Mouse (Mus musculus): ENCODE measurements at regions not wholly inside any gene's neighbourhood (a gene's known extent, or its start where the extent isn't known, plus 50 kb on each side); places are given as distances from the start of the nearest gene placed in this dataset.
A peak's percentile ranks its signal among the peaks of the same experiment; 100 is the strongest.

DNA sequence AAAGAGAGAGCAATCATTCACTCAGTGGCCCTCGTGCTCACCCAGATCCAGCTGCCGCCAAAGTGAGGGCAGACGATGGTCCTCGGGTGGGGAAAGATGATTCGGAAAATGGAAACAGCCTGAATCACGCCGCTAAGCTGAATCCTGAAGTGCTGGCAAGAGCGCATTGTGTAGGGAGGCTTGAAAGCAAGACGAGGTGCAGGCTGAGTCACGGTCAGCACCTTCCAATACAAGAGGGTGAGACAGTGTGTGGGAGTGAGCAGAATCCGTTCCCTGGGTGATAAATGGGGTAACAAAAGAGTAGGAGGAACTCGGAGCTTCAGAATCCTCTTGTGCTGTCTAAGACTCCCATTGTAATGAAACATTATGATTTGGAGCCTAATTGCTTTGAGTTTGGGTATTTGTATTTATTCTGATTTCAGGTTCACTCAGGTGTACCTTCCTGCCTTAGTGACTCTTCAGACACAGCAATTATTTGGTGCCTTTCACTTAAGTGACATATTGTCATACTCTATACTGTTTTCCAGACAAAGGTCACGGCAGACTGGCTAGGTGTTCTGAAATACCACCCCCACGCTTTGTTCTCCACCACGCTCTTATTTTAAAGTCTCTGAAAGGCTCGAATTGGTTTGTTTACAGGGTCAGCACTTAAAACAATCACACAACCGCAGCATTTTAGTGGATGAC lies 70.0 kb downstream of the Mbip start:
- DNase-seq: no peak

DNA sequence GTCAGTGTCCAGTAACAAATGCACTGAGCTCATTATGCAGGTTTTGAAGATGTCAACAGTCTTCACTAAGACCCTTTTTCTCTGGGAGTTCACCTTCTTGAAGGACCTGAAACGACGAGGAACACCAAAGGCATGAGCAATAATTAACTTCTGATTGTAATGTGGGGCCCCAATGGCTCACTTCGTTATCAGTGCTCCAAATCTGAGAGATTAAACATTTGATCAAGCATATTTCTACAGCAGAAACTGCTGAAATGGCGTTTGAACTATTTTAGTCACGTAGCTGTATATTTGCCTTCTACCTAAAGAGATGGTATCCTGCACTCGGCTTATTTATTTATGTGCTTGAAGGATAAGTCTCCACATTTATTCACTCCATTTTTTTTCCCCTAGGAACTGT lies 80.6 kb downstream of the Mbip start:
- DNase-seq: no peak

DNA sequence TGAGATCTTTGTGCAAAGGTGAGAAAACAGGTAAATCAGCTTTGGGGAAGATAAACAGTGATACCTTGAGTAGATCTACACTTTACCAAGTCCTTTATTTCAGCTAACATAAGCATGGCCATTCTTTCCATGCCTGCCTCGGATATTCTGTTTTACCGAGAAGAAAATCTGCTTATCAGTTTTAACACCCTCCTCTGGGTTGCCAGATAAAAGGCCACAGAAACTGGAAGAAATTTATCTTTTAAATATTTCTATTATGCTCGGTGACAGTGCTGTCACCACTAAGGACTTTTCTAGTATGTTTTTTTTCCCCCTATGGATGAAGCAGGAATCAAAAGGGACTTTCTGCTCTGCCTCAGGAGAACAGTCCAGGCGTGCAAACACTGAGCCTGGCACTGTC lies 84.2 kb downstream of the Mbip start:
- no peak for DNase-seq

DNA sequence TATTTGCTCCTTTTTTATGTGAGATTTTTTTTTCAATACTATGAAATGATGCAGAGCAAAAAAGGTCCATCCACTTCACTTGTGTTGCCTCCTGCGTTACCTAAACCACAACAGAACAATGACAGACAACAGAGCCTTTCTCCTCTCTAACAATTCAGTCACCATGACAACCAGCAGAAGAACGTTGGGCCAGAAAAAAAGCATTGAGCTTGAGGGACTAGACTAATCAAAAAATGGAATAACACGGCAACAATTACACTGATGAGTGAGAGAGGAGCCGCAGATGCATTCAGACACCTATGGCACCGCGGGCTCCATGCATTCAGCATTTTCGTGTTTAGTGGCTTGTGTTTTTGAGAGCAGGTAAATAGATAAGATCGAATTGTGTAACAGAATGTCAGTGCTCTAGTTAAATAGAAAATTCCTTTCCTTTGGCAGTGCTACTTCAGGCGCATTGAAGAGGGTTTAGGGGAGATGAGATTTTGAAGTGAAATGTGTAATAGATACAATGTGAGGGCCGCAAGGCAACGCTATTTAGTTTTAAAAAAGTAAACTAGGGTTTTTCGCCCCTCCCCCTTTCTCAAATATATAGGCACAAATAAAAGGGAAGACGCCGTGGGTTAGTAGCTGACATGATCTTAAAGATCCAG lies 87.2 kb downstream of the Mbip start:
- DNase-seq: no peak

DNA sequence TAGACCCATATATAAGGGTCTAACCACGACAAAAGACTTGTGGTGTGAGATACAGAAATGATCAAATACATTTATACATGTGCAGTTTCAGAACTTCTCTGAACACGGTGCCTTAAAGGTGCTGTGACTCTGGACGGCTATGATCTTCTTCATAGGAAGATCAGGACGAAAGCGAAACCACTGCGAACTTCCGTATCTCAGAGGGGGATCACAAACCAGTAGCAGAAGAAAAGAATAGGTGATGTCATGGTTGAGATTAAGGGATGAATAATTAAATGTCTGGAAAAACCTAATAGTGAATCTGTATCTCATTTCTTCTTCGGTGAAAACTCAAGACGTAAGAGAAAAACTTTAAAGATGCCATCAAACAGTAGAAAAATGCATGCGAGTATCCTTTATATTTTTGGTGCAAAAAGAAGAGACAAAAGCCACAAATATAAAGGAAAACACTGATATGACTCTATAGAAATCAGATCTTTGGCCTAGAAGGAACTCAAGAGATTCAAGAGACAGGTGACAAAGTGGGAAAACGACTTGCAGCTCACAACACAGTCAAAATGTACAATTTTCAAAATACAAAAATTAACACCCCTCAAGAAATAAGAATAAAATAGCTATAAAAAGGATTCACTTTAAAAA lies 89.3 kb downstream of the Mbip start:
- DNase-seq: no peak

DNA sequence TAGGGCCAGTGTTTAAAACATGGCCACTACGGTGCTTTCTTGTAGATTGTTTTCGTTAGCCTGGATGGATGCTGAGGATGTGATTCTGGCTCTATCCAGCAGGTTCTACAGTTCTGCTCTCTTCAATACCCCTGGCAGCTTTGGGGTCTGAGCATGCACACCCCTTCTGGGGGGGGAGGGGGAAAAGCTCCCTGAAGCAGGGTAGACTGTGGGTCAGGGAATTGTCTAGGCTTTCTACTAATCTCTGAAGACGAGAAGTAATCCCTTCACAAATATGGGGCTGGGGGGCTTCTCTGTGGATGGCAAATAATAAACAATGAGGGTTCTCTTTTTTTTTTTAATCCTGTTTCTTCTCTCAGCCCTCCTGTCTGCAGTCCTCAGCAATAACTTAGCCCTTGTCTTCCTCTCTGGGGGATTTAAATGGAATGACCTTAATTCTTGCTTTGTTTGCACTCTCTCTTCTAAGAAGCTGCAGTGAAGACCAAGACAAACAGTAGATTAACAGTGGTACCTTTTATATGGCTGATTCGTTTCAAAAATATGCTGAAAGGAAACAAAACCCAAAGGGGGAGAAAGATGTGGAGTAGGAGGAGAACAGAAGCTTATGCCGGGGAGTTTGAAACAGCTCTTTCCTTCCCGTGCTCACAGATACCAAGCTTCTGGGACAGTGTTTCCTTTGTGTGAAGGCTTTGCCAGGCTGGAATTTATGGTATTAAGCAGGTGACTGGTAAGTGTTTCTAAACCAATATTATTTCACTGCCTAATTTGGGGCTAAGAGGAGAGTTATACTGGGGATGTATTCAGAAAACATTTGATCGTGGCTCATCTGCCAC lies 92.9 kb downstream of the Mbip start:
- DNase-seq: no peak

DNA sequence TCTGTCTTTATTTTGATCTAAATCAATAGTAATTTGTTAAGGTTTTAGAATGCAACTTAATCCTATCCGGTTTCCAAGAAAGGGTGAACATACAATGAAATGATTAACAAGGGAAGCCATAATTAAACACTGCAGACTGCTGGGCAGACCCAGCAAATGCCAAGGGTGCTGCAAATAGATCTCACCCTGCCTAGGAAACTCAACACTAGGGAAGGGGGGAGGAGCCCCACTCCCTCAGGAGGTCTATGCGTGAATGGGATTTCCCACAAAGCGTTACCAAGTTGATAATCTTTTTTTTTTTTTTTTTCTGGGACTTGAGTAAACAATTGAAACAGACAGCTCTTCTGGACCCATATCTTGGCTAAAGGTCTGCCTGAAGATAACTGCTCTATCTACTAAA lies 95.4 kb downstream of the Mbip start:
- no peak for DNase-seq

DNA sequence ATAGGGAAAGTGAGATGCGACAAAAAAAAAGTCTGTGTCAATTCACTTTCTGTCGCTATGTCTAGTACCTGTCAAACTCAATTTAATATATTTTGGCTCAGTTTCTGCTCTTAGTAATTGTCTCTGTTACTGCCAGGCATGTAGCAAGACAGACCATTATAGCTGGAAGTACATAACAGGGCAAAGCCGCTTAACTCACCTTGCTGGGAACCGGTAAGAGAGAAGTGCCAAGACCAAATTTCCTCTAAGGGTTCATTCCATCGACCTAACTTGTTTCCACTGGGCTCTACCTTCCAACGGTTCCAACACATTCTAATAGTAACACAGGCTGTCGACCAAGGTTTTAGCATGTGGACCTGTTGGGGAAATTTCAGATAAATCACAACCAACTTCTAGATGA lies 99.3 kb downstream of the Mbip start:
- DNase-seq: no peak

DNA sequence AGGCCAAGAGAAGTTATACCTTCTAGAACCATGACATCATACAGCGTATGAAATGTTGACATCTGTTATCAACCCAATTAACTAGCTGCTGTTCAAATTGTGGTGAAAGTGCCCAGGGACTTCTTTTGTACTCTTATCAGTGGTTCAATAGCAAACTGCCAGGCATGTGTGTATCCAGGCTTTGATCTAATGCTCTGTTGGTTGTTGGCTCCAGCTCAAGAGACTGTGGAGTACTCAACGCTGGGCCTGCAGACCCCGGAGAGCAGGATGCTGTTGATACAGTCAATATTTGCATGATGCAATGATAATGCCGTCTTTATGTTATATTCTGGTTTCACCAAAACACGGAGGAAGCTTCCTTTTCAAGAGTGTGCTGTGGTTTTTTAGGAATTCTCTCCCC lies 102.9 kb downstream of the Mbip start:
- no peak for DNase-seq

DNA sequence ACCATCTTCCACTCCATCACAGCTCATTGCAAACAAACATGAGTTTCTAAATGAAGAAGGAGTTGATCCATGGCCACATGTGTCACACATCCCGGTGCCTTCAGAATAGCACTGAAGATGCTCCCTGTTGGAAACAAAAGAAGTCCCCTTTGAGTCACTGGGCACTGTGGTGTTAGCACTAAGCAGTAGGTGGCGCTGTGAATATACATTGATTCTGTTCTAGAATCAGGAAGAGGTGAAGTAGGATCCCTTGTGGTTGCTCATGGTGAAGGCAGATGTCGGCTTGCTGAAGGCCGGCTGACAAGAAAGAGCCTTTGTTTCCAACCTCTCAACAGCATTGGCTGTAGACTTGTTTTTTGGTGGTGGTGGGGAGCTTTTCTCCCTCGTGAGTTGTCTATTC lies 104.0 kb downstream of the Mbip start:
- peak; percentile 59 to 65 for DNase-seq

DNA sequence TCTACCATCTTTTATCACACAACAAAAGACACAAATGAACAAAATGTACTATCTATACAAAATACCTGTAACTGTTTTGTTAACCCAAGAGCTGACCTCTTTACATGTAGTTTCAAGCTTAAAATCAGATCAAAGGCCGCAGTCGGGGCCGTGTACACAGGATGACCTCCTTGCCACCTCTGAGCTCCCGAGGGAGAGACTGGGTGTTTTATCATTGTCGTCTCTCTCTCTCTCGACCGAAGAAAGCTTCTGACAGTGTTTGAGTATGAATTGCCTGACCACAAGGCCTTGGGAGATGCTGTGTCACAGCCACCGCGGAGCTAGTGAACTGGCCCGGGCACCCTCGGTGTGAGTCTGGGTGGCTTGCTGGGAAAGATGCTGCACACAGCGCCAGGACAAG lies 105.5 kb downstream of the Mbip start:
- no peak for DNase-seq

DNA sequence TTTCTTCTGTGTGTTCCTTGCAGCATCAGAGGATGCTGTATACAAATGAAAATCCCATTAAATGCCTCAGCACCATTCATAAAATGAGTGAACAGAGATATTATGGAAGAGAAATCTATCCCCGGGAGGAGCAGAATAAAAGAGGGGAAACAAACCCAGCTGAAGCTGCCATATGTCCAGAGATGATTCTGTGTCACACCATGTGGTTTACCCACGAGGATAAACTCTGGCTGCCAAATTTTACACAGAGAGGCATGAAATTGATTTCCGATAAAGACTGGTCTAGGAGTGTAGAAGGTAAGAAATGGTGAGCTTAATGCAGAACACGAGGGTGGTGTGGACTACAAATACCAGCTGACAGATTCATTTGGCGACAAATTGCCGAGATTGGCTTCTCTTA lies 111.1 kb downstream of the Mbip start:
- no peak for DNase-seq

DNA sequence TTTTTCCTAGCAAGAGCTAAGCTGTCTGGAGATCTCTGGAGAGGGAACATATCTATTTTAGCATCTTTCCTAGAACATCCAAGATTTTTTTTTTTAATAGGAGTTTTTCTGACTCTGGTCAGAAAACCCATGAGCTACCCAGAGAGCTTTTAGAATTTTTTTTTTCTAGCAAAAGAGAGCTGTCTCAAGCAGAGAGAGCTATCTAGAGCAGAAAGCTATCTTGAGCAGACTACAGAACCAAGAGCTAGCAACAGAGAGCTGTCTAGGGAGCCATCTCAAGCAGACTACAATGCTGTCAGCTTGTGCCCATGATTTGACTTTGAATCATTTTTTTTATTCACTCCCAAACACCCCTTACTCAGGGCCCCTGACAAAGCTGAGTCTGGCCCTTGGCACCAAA lies 112.5 kb downstream of the Mbip start:
- DNase-seq: no peak

DNA sequence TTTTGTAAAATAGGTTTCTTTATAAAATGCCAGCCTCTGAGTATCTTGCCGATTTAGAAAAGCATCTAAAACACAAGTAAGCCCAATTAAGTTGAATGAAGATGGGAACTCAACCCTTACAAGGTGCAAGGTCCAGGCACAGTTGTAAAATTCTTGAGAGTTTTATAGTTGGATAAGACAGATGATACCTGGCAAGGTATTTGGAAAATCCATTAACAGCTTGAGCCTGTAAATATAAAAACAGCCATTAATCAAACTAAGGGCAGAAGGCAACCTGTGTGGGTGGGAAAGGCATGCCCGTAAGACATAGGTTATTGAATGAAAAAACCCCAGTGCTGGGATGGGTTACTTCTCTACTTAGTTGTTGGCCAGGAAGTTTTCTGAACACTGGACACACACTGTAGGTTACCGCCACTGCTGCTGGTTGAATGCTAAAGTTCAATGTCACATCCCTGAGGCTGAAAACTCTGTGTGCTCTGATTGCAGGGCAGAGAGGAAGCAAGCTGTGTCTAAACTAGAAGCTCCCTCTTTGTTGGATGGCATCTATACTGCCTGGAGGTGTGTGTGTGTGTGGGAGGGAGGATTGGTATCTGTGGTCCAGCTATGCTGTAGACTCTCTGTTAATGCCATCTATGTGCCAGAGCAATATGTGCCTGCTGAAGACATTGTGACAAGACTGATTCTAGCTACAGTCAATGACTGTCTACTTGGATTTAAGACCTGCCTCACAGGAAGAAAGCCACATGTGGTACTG lies 121.4 kb downstream of the Mbip start:
- no peak for DNase-seq

DNA sequence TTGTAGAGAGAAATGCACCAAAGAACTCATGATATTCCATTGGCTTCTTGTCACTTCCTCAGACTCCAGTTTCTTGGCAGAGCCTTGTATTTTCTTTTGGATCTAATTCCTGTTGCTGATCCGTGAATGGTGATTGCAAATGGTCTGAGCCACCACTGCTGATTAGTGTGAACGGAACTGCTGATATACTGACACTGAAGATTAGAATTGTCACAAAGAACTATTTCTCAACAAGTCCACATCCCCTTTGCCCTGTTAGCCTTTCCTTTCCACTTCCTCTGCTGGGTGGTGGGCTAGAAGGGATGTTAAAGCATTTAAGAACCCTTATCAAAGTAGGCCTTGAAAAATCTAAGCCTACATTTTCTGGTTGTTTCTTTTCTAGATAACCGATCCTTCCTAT lies 152.2 kb downstream of the Mbip start:
- no peak for DNase-seq

DNA sequence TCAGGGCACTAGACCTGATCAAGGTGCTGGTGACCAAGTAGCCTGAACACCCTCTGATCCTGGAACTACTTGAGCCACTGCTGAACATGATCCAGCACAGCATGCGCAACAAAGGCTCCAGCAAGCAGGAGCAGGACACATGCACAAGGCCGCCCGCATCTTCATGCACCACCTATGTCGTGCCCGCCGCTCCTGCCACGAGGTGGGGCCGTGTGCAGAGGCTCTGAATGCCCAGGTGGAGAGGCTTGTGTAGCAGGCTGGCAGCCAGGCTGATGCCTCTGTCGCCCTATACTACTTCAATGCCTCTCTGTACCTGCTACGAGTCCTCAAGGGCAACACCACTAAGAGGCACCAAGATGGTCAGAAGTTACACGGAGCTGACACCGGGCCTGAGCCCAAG lies 156.1 kb downstream of the Mbip start:
- DNase-seq: no peak

DNA sequence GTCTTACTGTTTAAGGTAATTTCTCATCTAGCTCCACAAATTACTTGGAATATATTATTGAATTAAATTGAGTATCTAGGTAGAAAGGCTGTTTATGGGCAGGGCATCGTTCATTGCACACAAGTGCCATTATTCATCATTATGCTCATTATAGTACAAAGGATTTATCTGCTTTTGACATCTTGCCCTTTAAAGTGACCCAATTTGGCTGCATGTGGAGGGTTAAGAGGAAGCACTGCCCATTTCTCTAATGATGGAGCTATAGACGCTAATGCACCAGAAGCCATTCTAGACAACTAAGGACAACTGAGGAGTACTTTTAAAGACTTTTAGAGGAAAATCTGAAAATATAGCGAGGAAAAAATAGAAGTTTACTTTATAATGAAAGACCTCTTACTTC lies 185.0 kb downstream of the Mbip start:
- DNase-seq: no peak

DNA sequence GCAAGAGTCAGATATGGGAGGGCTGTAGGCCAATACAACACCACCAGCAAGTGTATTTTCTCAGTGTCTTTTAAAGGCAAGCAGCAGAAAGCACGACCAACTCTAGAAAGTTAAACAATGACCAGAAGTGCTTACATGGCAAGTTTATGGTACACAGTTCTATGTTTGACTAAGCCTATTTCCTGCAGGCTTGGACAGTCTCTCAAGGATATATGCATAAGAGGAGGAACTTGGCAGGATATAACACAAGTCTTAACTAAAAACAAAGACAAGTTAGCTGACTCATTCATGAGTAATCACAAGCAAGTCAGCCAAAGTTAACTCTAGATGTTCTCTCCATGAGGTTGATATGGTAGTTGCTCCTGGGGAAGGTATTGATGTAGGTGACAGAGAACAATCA lies 201.3 kb downstream of the Mbip start:
- no peak for DNase-seq

DNA sequence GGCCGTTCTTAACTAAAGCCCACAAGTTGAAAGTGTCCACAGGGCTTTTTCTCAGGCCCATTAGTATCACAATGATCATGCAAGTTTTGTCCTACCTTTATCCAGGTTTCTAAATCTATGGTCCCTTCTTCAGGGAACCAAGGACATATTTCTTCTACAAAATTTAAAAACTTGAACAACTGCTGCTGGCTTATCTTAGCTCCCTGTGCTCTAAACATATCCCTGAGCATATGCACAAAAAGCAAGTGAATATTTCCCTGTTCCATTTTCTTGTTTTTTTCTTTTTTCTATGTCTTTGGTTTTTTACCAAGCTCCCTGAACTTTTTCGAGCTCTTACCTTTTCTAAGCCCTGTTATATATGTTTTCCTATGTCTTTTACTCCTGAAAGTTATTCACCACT lies 201.9 kb downstream of the Mbip start:
- no peak for DNase-seq

DNA sequence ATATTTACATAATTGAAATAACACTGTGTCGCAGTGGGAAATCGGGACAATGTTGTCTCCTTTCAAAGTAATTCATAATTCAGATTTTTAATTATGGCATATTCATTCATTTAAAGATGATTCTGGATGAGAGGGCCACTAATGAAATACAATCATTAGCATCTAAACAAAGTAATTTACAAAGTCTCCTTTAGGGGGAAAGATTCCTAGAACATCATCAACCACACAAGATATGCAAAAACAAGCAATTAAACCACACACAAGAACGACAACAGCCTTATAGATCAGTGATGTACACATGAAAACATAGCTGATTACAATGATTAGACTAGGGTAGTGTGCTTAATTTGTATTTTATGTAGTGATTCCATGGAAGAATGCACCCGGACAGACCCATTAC lies 231.2 kb downstream of the Mbip start:
- no peak for DNase-seq

DNA sequence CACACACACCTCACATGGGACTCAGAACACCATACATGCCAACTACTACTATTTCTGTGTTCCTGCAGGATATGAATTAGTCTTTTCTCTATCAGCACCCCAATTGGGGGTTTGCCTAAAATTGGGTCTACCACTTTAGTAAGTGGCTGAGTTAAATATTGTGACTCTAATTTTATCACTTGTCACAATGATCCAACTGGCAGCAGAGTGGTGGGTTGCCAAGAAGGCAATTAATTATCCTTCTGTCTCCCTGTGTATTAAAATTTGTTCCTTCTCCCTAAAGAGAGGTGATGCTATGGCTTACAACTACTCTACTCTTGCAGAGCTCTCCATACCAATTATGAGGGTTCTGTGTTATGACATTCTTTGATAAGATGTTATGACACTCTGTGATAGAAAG lies 245.3 kb downstream of the Brms1l start:
- no peak for DNase-seq

DNA sequence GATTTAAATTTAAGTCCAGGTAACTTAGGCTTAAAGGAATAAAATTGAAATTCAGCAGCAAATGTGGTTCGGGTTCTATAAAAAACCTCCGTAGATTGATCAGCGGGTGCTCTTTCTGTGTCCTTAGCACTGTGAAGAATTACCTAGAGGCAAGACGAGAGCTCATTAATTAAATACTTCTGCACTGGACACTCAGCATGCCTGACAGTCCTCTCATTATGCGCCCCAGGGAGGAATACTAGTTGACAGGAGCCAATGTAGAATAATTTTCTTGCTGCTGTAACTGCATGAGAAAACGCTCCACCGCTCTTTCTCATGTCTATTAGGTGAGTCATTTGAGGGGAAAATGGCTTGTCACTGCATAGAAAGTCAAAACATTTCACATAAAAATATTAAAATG lies 228.1 kb downstream of the Brms1l start:
- no peak for DNase-seq

All from adrenal gland, postnatal 36 days (tissue).